Mouse (Mus musculus) cerebellum, adult (tissue): ENCODE measurements at regions not wholly inside any gene's neighbourhood (a gene's known extent, or its start where the extent isn't known, plus 50 kb on each side); places are given as distances from the start of the nearest gene placed in this dataset.

Experiments
- ATAC-seq: cut with Nextera tagmentation; 2 replicates; pipeline ENCODE4 v1.9.2; 2017; ENCODE audit warnings: mild to moderate bottlenecking, moderate library complexity, mixed read lengths; ENCODE audit not compliant: insufficient number of reproducible peaks, low FRiP score, low TSS enrichment

DNA sequence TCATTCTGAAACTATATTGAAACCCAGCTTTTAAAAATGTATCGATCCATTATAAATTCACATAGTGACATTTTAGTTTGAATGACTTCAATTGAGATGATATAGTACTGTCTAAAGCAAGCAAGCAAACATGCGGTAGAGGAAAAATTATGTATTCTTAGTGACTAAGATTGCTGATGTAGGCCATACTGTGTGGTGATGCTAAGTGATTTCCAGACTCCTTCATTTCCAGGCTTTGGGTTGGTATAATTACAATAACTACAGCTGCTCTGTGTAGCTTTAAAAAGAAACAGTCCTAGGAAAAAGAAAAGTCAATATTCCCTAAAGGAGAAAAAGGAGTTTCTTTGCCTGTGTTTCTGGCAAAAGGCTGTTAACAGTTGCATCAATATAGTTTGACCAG, 175.0 kb downstream of the Rps12 start:
- ATAC-seq, result no peak

DNA sequence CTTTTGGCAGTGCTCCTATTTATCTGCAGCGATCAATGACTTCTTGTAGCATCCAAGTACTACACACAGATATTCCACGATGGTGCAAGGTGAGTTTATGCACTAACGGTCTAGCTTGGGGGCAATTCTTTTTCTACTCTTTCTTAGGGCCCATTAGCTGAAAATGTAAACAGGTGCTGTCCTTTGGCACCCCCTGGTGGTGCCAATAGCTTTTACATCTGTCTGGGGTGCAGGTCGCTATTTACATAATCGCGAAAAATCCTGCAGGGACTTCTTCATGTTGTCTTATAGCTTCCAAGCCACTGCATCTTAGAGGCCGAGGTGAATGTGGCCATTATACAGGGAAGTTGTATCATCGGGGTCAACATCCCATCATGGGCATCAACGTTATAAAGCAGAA, 175.9 kb downstream of the Rps12 start:
- ATAC-seq, result no peak

DNA sequence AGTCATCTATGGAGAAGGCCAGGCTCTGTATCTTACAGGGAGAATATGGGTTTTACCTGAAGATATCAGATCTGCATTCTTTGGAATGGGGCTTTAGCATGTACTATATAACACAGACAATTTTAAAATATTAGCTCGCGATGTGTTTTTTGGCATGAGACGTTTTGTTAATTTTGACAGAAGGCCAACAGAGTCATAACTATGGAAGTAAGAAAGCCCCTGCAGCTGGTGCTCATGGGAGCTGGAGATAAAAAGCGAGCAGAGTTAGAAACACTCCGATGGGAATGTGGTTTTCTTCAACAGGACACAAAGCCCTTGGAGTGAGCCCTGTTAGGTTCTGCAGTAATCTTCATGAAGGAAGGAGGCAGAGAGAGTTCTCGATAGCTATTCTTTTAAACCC, 176.6 kb downstream of the Rps12 start:
- no peak for ATAC-seq

DNA sequence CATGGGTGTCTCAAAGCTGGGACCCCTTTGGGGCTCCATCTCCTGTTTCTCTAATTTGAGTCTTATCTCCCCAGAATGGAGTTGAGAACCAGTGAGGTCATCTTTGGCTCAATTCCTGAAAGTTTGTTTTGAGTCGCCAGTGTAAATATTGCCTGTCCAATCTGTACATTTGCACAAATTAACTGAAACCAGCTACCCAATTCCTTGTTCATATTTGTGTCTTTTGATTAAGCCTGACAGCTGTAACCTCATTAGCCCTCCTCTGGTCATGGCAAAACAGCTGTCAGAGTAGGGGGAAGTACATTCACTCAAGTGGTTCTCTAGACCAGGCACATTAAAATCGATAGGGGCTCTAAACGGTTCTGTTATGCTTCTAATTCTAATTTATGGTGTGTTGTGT, 177.0 kb downstream of the Rps12 start:
- no peak for ATAC-seq

DNA sequence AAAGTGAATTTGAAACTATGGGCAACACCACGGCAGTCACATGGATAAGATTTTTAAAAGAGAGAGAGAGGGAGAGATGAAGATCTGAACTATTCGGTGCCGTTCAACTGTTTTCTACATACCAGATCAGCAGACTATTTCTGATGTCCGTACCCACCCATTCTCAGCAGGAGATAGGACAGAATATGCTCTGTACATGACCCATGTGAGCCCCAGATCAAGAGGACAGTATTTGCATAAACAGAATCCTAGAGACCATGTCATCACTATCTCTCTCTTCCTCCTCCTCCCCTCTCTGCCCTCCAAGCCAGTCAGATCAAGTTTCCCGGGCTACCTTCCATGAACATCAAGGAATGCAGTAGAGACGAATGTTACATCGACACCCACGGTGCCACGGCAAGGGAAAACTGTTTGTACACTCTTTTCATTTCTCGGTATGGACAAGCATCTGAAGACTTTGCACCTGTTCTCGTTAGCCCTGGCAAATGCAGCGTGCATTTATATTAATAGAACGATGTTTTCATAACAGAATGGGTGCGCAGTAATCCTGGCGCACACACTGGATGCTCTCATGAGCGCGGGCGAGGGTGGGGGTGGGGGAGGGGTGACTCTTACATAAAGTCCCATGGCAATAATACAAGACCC, 177.7 kb downstream of the Rps12 start:
- ATAC-seq, result peak; percentile 34; the same call in 1 of the 2 replicates

DNA sequence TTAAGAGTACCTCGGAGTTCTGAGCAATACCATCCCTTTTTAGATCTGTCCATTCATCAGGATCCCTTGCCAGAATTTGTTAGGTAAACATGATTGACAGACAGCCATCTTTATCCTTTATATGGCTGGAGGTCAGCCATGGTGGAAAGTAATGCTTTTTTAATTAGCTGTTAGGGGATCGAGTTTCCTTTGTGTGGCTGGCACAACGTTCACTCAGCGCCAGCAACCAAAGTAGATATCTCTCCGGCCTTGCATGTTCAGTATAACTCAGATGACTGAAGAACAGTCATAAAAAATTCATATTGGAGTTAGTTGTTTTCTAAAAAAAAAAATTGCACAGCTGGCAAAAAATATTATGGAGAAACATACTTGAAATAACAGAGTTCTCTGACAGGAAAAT, 186.4 kb downstream of the Rps12 start:
- ATAC-seq, result no peak

DNA sequence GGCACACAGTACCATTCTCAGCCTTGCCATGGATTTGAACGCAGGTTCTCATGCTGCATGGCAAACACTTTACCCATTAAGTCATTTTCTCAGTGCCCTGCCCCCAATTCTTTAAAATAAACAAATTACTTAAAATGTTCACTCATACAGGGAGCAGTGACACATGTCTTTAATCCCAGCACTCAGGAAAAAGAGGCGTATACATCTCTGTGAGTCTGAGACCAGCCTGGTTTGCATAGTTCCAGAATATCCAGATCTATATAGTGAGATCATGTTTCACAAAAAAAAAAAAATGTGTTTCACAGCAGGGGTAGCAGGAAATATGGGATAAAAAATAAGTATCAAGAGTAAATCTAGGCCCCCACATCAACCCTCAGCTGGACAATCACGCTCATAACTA, 191.5 kb downstream of the Rps12 start:
- ATAC-seq, result no peak

DNA sequence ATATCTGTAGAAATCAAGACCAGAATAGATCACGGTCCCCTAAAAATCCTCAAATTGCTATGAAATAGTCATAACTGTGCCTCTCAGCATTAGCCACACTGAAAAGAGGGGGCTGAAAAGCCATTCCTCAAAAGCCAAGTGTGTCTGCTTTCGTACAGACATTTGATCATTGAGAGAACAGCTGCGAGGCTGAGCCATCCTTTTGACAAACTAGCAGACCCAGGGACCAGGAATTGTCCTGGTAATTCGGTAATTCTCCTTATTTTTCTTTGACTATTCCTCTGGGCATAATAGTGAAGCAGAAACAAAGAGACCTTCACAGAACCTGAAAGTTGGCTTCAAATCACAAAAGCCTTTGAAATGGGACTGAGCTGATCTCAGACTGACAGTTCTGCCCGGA, 206.8 kb downstream of the Rps12 start:
- ATAC-seq, result no peak

DNA sequence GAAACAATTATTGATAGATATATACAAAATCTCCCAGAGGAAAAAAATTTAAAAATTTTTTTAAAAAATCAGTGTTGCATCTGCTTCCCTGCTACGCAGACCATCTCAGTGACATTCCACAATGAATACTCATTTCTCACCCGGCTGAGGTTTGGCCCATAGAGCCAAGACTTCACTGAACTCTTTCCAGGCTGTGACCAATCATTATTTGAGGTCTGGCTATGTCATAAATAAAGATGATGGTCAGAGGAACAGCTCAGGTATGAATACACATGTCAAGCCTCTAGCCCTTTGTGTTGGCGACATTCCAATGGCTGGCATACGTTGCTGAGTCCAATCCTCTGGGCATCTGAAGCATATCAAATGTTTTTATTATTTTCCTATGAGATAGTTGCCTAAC, 216.1 kb downstream of the Rps12 start:
- no peak for ATAC-seq

DNA sequence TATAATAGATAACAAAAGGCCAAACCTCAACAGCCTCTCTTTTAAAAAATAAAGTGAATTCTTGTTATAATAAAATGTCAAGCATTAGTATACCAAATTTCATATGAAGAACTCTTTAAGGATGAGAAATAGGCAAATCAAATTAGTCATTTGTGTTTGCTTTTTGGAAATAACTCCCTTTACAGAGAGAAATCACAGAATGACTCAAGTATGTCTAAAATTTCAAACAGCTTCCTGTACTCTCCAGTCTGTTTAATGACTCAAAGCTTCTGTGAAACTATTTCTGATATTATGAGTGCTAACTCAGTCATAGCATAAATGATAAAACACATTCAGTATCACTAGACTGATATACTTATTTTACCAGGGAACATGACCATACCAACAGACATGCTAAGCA, 217.7 kb downstream of the Rps12 start:
- no peak for ATAC-seq

DNA sequence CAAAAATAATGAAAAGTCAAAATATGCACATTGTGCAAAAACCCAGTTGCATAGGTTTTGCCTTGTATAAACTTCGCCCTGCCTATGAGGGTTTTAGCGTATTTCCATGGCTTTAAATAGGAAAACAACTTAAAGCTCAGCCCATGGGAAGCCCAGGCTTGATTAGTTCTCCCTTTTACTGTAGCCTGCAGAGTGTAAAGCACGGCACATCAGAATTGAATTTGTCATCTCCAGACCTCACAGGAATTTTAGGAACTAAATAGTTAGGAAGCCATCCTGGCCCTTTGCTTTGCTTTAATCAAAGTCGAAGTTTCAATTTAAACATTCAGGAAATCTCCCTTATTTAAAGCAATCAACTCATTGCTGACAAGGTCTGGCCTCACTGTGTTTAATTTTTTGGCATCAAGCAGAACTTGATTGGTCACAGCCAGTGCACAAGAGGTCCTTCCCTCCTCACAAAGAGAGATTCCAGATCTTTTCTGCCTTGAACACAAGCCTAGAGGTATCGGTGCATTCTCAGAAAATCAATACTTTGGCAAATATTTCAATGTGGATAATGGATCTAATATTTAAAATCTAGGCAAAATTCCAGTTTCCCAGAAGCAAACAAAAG, 211.8 kb upstream of the Eya4 start:
- ATAC-seq, result no peak

DNA sequence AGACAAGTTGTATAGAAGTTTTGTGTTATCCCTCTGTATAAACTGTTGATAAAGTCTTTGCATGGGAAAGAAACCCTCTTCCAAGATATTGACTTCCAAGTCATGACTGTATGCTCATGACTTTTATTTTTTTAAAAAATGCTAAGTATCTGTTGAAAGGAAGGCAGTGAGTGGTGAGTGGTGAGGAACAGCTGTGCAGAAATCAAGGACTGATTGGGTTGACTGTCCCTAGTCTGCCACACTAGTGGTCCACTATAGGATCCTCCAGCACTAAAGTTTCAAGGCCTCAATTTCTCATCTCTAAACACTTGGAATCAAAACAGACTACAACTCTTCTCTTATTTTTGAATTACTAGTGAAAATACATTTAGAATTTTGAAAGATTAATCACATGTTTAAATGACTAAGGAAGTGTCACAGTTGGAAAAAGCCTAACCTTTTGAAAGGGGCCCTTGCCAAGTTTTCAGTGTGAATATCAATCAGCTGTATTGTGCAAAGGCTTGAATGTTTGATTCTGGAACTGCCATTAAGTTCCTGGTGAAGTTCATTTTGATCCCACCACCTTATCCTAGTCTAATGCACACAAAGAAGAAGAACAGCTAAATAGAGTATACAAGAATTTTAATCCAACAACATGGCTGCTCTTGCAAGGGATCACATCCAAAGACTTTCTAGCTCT, 209.5 kb upstream of the Eya4 start:
- ATAC-seq, result no peak

DNA sequence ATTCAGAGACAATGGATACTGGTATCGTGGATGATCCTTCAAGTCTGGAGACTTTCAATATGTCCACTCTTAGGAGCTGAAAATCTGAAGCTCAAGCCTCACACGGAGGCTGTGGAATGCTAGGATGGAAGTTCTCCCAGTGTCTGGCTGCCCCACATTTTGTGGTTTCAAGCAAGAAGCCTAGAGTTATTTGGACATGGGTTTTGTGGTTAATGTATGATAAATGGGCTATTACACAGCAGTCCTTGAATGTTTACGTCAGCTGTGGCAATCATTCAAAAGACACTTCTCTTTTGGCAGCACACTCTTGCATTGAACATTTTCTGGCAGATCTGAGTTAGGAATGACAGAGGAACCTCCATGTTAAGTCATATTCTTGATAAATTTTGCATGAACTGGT, 207.2 kb upstream of the Eya4 start:
- no peak for ATAC-seq

DNA sequence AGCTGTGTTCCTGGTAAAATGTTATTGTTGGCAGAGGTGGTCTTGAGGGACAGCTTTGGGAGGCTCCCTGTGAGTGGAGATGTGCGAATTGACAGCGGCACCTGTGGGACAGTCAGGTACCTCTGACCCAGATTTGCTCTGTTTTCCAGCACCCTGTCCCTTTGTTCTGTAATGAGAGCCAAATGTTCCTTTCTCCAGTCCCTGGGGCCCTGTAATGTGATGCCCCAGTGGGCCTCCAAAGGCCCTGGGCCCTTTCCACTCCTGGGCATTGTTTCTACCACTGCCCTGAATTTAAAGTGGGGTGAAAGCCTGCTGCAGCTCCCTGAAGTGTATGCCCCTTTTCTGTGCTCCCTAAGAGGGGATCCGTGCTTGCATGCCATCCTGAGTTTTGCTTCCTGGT, 198.6 kb upstream of the Eya4 start:
- no peak for ATAC-seq

DNA sequence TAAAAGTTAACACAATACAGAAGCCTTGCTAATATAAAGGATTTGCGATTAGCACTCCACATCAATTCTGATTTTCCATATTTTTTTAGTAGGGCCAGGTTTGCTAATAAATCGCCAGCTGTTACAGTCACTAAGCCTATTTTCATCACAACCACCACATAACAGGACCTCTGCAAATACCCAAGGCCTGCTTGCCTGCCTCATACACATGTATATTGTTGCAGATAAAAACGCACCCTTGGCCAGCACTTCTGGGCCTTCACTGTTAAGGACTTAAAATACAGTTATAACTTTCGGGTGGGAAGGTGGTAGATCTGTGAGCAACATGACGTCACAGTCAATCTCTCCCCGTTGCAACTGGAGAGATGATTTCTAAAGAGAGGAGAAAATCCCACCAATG, 197.7 kb upstream of the Eya4 start:
- ATAC-seq, result no peak

DNA sequence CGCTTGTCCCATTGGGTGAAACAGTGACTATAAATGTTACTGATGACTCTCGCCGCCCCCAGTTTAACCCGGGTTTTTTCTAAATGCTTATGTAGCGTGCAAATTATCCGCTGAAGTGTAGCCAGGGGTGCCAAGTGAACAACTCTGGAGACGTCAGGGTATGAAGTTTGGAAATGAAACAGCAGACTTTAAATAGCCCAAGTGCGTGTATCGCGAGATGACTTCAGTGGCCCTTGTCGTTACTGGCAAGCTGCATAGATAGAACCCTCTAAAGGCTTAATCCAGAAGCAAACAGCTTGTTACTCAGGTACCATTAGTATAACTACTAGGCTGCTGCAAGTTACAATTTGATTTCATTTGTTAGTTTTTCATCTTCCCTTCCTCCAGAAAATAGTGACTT, 192.1 kb upstream of the Eya4 start:
- ATAC-seq, result no peak

DNA sequence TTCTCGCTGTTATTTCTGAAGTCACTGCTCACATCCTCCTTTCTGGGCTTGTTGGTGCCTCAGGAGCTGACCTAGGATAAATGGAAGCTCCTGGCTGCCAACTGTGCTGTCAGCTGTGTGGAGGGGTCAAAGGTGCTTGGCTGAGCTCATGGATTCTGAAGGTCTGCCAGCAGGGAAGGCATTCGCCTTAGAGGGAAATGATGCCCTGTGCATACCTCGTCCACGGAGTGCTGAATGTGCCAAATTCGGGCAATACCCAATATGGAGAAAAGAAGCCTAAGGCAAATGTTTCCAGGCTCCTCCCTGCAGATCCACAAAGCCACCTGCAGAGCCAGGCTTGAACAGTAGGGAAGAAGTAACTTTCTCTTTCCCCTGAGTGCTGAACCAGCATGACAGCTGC, 191.3 kb upstream of the Eya4 start:
- ATAC-seq, result no peak

DNA sequence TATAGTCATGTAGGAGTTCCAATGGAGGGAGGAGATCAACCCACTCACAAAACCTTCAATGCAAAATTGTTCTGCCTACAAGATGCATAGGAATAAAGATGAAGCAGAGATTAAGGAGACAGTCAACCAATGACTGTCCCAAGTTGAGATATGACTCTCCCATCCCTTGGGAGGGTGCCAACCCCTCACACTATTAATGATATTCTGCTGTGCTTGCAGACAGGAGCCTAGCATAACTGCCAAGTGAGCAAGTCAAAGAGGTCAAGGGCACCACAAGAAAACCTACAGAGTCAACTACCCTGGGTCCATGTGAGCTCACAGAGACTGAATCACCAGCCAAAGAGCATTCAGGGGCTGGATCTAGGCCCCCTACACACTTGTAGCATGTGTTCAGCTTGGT, 184.1 kb upstream of the Eya4 start:
- no peak for ATAC-seq

DNA sequence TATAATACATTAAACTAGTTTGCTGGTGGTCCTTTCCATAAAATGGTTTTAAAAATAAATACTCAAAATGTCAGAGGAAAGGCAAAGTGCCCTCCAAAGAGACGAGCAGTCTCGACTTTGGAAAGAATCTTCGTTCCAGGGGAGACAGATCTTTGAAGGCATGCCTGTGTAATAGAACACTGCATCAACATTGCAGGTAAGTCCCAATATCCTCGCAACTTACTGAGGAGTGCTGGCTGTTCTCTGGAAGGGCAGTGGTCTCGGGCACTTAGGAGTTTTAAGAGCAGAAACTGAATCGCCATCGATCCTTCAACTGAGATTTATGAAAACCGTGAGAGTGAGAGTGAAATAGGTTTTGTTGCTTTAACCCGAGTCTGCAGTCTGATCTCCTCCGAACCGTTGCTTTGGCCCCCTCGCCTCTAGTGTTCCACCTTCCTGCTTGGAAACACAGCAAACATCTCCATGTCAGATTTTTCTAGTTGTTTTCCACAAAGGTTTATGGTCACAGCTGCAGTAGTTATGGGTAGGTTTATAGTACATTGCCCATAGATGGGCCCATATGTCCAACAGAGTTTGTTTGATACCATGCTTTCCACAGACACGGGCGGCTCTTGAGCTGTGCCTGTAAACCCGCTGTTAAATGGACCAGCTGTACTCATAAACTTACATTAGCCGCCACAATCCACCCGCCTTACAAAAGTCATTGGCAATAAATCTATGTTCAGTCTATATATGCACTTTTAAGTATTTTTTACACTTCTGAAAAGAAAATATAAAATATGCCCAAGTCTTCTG, 181.6 kb upstream of the Eya4 start:
- ATAC-seq, result no peak

DNA sequence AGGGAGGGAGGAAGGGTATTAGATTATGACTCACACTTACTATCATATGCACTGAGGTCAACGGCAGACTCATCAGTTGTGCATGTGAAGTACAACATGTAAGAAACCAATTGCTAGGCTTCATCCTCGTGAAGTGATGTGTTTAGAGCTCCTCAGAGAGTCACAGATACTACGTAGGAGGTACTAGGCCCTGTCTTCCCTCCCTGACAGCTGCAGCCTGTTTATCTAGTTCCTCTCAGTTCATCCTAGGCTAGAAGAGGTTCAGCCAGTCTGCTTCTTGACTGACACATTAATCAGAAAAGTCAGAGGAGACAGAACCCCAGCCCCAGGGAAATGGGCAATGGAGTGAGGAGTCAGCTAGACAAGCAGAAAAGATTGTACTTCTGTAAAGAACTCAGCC, 180.1 kb upstream of the Eya4 start:
- ATAC-seq, result no peak

DNA sequence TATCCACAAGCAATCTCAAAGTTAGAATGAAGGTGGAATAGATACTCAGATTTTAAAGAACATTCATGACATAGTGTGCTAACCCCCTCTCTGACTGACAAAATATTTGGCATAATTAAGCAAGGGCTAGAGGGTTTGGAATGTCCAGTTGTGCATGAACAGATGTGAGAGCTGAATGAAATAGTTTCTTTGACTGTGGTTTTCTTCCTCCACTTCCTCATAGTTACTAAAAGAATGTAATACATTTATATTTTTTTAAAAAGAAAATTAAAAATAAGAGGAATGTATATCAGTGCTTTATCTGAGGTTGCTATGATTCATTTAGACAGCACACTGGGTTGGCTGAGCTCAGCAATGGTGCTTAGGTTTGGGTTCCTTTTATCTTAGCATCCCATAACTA, 176.2 kb upstream of the Eya4 start:
- ATAC-seq, result no peak
